Mouse (Mus musculus): ENCODE data around the gene Ppp1r12a.

- TF ChIP-seq CTCF (conservative IDR thresholded peaks at IDR 0.05; ENCODE audit: insufficient read depth, insufficient read length, low read depth, low read length) (no peak), POLR2A (IDR thresholded peaks at IDR 0.05; ENCODE audit: low read depth, low read length) (no peak)
Observed at GRCm38 (mm10) chr10:108292651-108293050, 130.7 kb downstream of the Ppp1r12a start.

Data from kidney, adult 2 months (tissue).